Mouse (Mus musculus) frontal cortex, postnatal 14 days (tissue): ENCODE measurements at regions not wholly inside any gene's neighbourhood (a gene's known extent, or its start where the extent isn't known, plus 50 kb on each side); places are given as distances from the start of the nearest gene placed in this dataset.

Experiments
- DNase-seq, 2 experiments: peaks; one replicate each; pipeline ENCODE4 v3.0.0; 2022; ENCODE audit warnings: low spot score in 2 of 2

GRCm38 (mm10) chr5:46278190-46278589, 420.8 kb upstream of the Lcorl start:
- DNase-seq: no peak

- DNase-seq: no peak
Measured at GRCm38 (mm10) chr5:46256730-46257129, 399.3 kb upstream of the Lcorl start.

- no peak for DNase-seq
Measured at GRCm38 (mm10) chr5:46253940-46254339, 396.5 kb upstream of the Lcorl start.

GRCm38 (mm10) chr5:46235364-46236067, 378.1 kb upstream of the Lcorl start:
- no peak for DNase-seq

- no peak for DNase-seq
Measured at GRCm38 (mm10) chr5:46232780-46233179, 375.4 kb upstream of the Lcorl start.

GRCm38 (mm10) chr5:46228667-46229066, 371.3 kb upstream of the Lcorl start:
- no peak for DNase-seq

GRCm38 (mm10) chr5:46212845-46213468, 355.5 kb upstream of the Lcorl start:
- DNase-seq: no peak

GRCm38 (mm10) chr5:46209076-46209475, 351.7 kb upstream of the Lcorl start:
- DNase-seq: no peak

GRCm38 (mm10) chr5:46203744-46204143, 346.3 kb upstream of the Lcorl start:
- no peak for DNase-seq

- no peak for DNase-seq
Measured at GRCm38 (mm10) chr5:46202457-46202772, 345.0 kb upstream of the Lcorl start.

- DNase-seq: no peak
Measured at GRCm38 (mm10) chr5:46201639-46202456, 344.4 kb upstream of the Lcorl start.

- no peak for DNase-seq
Measured at GRCm38 (mm10) chr5:46186908-46187307, 329.5 kb upstream of the Lcorl start.

- no peak for DNase-seq
Measured at GRCm38 (mm10) chr5:46182157-46182556, 324.7 kb upstream of the Lcorl start.

GRCm38 (mm10) chr5:46172315-46172714, 314.9 kb upstream of the Lcorl start:
- DNase-seq: no peak

- no peak for DNase-seq
Measured at GRCm38 (mm10) chr5:46160774-46161173, 303.4 kb upstream of the Lcorl start.

GRCm38 (mm10) chr5:46151973-46152372, 294.6 kb upstream of the Lcorl start:
- DNase-seq: no peak

GRCm38 (mm10) chr5:46150825-46151224, 293.4 kb upstream of the Lcorl start:
- DNase-seq: no peak

- DNase-seq: no peak
Measured at GRCm38 (mm10) chr5:46149851-46150615, 292.6 kb upstream of the Lcorl start.

GRCm38 (mm10) chr5:46139024-46139423, 281.6 kb upstream of the Lcorl start:
- no peak for DNase-seq

- no peak for DNase-seq
Measured at GRCm38 (mm10) chr5:46137695-46138094, 280.3 kb upstream of the Lcorl start.

GRCm38 (mm10) chr5:46108020-46108419, 250.6 kb upstream of the Lcorl start:
- DNase-seq: no peak

GRCm38 (mm10) chr5:46103350-46103749, 245.9 kb upstream of the Lcorl start:
- DNase-seq: no peak
